Mouse (Mus musculus) midbrain, embryonic 11.5 days (tissue): ENCODE data around the gene Nip7. TPM values are rescaled to one million over a fixed set of nuclear protein-coding genes. Genes with fewer than 3 reads are reported as not detected.
"Not testable (repeated sequence)": the region's sequence is repeated elsewhere in the genome, so short reads cannot be mapped to it uniquely, and the experiment has no call there.

Experiments used
- ATAC-seq: fragments of 200-750 bp; cut with Nextera tagmentation; 2 replicates; pipeline ENCODE4 v1.8.0; 2017; ENCODE audit warnings: moderate TSS enrichment, moderate library complexity; ENCODE audit not compliant: low FRiP score
- DNase-seq: peaks from one replicate; pipeline ENCODE4 v3.0.0; 2015; ENCODE audit warnings: low spot score; ENCODE audit errors: missing footprints
- H3K27ac ChIP-seq: fragments of 300-500 bp; sonication (generic); 2 replicates; pipeline ENCODE4 v1.5.1; 2014; ENCODE audit warnings: low read depth, low read length
- H3K27me3 ChIP-seq: fragments of 300-500 bp; sonication (generic); 2 replicates; pipeline ENCODE4 v1.6.1; 2014; ENCODE audit warnings: mild to moderate bottlenecking, low read length, moderate library complexity, mixed read lengths; ENCODE audit not compliant: control insufficient read depth, insufficient read depth
- H3K36me3 ChIP-seq: fragments of 300-500 bp; sonication (generic); 2 replicates; pipeline ENCODE4 v1.6.1; 2014; ENCODE audit warnings: mild to moderate bottlenecking, low read length, moderate library complexity, mixed read lengths; ENCODE audit not compliant: control insufficient read depth, insufficient read depth
- H3K4me1 ChIP-seq: fragments of 300-500 bp; sonication (generic); 2 replicates; pipeline ENCODE4 v1.6.1; 2014; ENCODE audit warnings: low read length; ENCODE audit not compliant: control insufficient read depth, insufficient read depth
- H3K4me2 ChIP-seq: fragments of 300-500 bp; sonication (generic); 2 replicates; pipeline ENCODE4 v1.6.1; 2014; ENCODE audit warnings: mild to moderate bottlenecking, moderate library complexity
- H3K4me3 ChIP-seq: fragments of 300-500 bp; sonication (generic); 2 replicates; pipeline ENCODE4 v1.5.1; 2014; ENCODE audit warnings: low read depth, low read length
- H3K9ac ChIP-seq: fragments of 300-500 bp; sonication (generic); 2 replicates; pipeline ENCODE4 v1.6.1; 2014; ENCODE audit warnings: low read length
- H3K9me3 ChIP-seq: fragments of 300-500 bp; sonication (generic); 2 replicates; pipeline ENCODE4 v1.6.1; 2016; ENCODE audit warnings: low read length; ENCODE audit not compliant: control insufficient read depth
- WGBS: fragments of 180-500 bp; shearing (Covaris S2); extraction: QIAGEN DNeasy Blood & Tissue Kit; methylation state at CpG from one replicate; pipeline ENCODE4 v1.1.7; 2014; 5-methylcytosine and 5-hydroxymethylcytosine counted together
- polyA plus RNA-seq: library from polyadenylated mRNA; unstranded; fragments of >200 nt; fragmentation: Nextera tagmentation; extraction: Ambion mirVana; gene quantifications from 2 replicates; pipeline ENCODE4 v1.2.1, GENCODE M21; 2014

Nip7 gene
- polyA plus RNA-seq, 1 experiment from 2014 or later, result 102 TPM

DNA sequence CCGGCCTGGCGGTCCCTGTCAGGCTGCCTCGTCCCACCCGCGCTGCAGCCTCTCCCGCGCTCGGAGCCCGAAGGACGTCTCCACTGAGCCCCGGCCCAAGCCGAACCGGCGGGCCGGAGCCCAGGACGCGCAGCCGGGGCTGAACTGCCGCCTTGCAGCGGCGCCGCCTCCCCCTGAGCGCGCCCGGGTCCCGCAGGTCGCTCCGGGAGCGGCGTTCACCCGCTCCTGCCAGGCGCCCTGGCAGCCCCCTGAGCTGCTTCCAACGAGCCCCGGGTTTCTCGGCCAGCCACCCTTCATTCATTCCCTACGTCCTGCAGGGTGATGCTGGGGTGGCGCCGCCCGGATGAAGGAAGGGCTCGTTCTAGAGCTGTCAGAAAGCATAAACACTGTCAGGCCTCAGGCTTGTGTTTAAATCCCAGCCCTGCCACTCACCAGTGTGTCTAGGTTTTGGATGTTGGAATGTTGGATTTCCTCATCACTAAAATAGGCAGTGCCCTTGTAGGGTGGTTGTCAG, 25.0 kb upstream of the Nip7 start:
- Histone ChIP-seq H3K4me2 (peak overlapping the region; percentile 92), H3K9me3 (no peaks in the 10 kb centered on the region), H3K4me1 (peaks cover 8% of the 10 kb centered on the region), H3K36me3 (no peaks in the 10 kb centered on the region), H3K9ac (peak overlapping the region; percentile 91), H3K27ac (peak overlapping the region; percentile 16), H3K4me3 (peak overlapping the region; percentile 96), H3K27me3 (no peaks in the 10 kb centered on the region)
- ATAC-seq (no peak), DNase-seq (no peak)
- under 1% methylated on average over 38 of the region's 40 CpGs for WGBS

GRCm38 (mm10) chr8:107033609-107034008, 23.1 kb upstream of the Nip7 start:
- 94% methylated on average over 2 of the region's 2 CpGs for WGBS
- H3K27ac ChIP-seq, DNase-seq, H3K4me3 ChIP-seq, H3K27me3 ChIP-seq, H3K9me3 ChIP-seq, H3K9ac ChIP-seq, H3K36me3 ChIP-seq, H3K4me2 ChIP-seq, H3K4me1 ChIP-seq, ATAC-seq: not testable (repeated sequence)

GRCm38 (mm10) chr8:107035641-107036040, 21.0 kb upstream of the Nip7 start:
- Histone ChIP-seq H3K9ac (no peak overlapping the region), H3K9me3 (no peaks in the 10 kb centered on the region), H3K4me1 (peaks cover 8% of the 10 kb centered on the region), H3K36me3 (peaks cover 1% of the 10 kb centered on the region; the same call in 1 of the 2 replicates), H3K4me3 (no peak overlapping the region), H3K27me3 (no peaks in the 10 kb centered on the region), H3K27ac (no peak overlapping the region), H3K4me2 (no peak overlapping the region)
- 89% methylated on average over 3 of the region's 3 CpGs for WGBS
- DNase-seq (no peak), ATAC-seq (no peak)

GRCm38 (mm10) chr8:107036626-107037025, 20.1 kb upstream of the Nip7 start:
- no peak for ATAC-seq
- no peak overlapping the region for H3K9ac ChIP-seq
- no peak for DNase-seq
- no peaks in the 10 kb centered on the region for H3K27me3 ChIP-seq
- H3K4me3 ChIP-seq, result no peak overlapping the region
- 90% methylated on average over 8 of the region's 8 CpGs for WGBS
- no peak overlapping the region for H3K27ac ChIP-seq
- H3K9me3 ChIP-seq, result no peaks in the 10 kb centered on the region
- H3K36me3 ChIP-seq, result peaks cover 9% of the 10 kb centered on the region
- no peak overlapping the region for H3K4me2 ChIP-seq
- peaks cover 8% of the 10 kb centered on the region for H3K4me1 ChIP-seq

DNA sequence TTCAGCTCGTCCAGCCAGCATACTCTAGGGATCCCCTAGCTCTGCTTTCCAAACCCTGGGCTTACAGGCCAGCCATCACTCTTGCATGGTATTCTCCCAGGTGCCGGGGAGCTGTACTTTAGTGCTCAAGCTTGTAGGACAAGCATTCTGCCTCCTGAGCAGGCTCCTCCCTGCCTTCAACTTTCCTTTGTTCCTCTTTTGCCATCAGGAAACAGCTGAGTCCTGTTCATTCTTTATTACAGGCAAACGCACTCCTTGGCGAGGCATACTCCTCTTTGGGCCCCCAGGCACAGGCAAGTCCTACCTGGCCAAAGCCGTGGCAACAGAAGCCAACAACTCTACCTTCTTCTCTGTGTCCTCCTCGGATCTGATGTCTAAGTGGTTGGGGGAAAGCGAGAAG, 16.0 kb upstream of the Nip7 start:
- no peaks in the 10 kb centered on the region for H3K9me3 ChIP-seq
- H3K27me3 ChIP-seq, result no peaks in the 10 kb centered on the region
- no peaks in the 10 kb centered on the region for H3K4me1 ChIP-seq
- H3K4me2 ChIP-seq, result no peak overlapping the region
- H3K27ac ChIP-seq, result no peak overlapping the region
- no peak overlapping the region for H3K9ac ChIP-seq
- H3K36me3 ChIP-seq, result peaks cover 28% of the 10 kb centered on the region
- DNase-seq (no peak), ATAC-seq (no peak)
- WGBS, result 87% methylated on average over 7 of the region's 7 CpGs
- H3K4me3 ChIP-seq, result no peak overlapping the region

DNA sequence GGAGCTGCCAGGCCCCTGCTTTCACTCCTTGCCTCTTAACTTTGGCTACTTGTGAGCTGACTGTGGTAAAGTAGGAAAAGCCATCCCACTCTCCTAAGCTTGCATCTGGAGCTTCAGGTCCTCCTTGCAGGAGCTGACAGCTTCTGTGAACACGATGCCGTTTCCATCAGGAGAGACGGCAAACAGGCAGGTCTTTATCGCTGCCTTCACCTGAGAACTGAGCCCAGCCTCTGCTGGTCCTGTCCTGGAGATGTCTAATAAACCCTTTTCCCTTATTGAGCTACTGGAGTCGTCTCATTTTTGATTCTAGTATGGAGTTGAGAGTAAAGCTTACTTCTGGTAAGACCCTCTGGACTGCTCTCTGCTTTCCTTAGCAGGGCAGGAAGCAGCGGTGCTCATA, 11.2 kb upstream of the Nip7 start:
- H3K9me3 ChIP-seq, result no peaks in the 10 kb centered on the region
- H3K27me3 ChIP-seq, result no peaks in the 10 kb centered on the region
- H3K4me1 ChIP-seq, result peaks cover 12% of the 10 kb centered on the region
- no peak overlapping the region for H3K9ac ChIP-seq
- peaks cover 32% of the 10 kb centered on the region for H3K36me3 ChIP-seq
- no peak for ATAC-seq
- DNase-seq, result peak; percentile 59
- H3K27ac ChIP-seq, result no peak overlapping the region
- 93% methylated on average over 6 of the region's 6 CpGs for WGBS
- H3K4me2 ChIP-seq, result no peak overlapping the region
- H3K4me3 ChIP-seq, result no peak overlapping the region

- no peak overlapping the region for H3K4me3 ChIP-seq
- no peak overlapping the region for H3K27ac ChIP-seq
- 91% methylated on average over 5 of the region's 5 CpGs for WGBS
- DNase-seq, result peak; percentile 75
- ATAC-seq, result no peak
- no peaks in the 10 kb centered on the region for H3K27me3 ChIP-seq
- no peaks in the 10 kb centered on the region for H3K9me3 ChIP-seq
- no peak overlapping the region for H3K4me2 ChIP-seq
- peaks cover 12% of the 10 kb centered on the region for H3K4me1 ChIP-seq
- H3K36me3 ChIP-seq, result peaks cover 28% of the 10 kb centered on the region
- no peak overlapping the region for H3K9ac ChIP-seq
Measured at GRCm38 (mm10) chr8:107046976-107047375, 9.7 kb upstream of the Nip7 start.

GRCm38 (mm10) chr8:107048061-107048941, 8.4 kb upstream of the Nip7 start, which contains the start of gene Pdf:
Gene Pdf (minus strand): TSS chr8:107048614.
- H3K4me1 ChIP-seq, result peaks cover 12% of the 10 kb centered on the region
- DNase-seq, result peak; percentile 96
- peak within 1 kb of the TSS; percentile 89 for H3K4me2 ChIP-seq
- H3K27me3 ChIP-seq, result no peaks in the 10 kb centered on the region
- peaks cover 33% of the 10 kb centered on the region for H3K36me3 ChIP-seq
- H3K27ac ChIP-seq, result peak within 1 kb of the TSS; percentile 82
- H3K9me3 ChIP-seq, result no peaks in the 10 kb centered on the region
- peak within 1 kb of the TSS; percentile 80 for H3K4me3 ChIP-seq
- H3K9ac ChIP-seq, result peak within 1 kb of the TSS; percentile 87
- WGBS, result under 1% methylated on average over 87 of the region's 87 CpGs
- ATAC-seq, result peak; percentile 86

- H3K36me3 ChIP-seq, result peaks cover 29% of the 10 kb centered on the region
- H3K9ac ChIP-seq, result no peak overlapping the region
- no peak overlapping the region; the same call in 1 of the 2 replicates for H3K4me2 ChIP-seq
- 94% methylated on average over 4 of the region's 4 CpGs for WGBS
- no peaks in the 10 kb centered on the region for H3K9me3 ChIP-seq
- no peak overlapping the region for H3K27ac ChIP-seq
- H3K4me1 ChIP-seq, result peaks cover 12% of the 10 kb centered on the region
- peak; percentile 81 for DNase-seq
- no peak for ATAC-seq
- no peaks in the 10 kb centered on the region for H3K27me3 ChIP-seq
- no peak overlapping the region for H3K4me3 ChIP-seq
Measured at GRCm38 (mm10) chr8:107049480-107049879, 7.2 kb upstream of the Nip7 start.
